ENCODE assay signal across 8 mouse cellular contexts in genomic region chr13:45965594-45966432, GRCm38 (mm10). TPM values are rescaled to one million over a fixed set of nuclear protein-coding genes. Genes with fewer than 3 reads are reported as not detected.
DNase-seq lines count a peak whose midpoint lies in the region; ATAC-seq and TF ChIP-seq lines count a peak whose summit lies in the region.

No protein-coding gene starts in this region.

- H3K4me2 ChIP-seq in neural tube, embryonic 14.5 days (ENCODE audit: low read depth, low read length) = peak overlapping the region; percentile 69

- peak overlapping the region; percentile 67 for H3K4me3 ChIP-seq in left cerebral cortex, adult 2 months
- peak overlapping the region; percentile 67 for H3K4me3 ChIP-seq in lung, adult 2 months (replicated peaks; ENCODE audit: extremely low read depth, low read depth, low read length)
- peak overlapping the region; percentile 77 for H3K4me3 ChIP-seq in neural tube, embryonic 14.5 days (ENCODE audit: low read depth, low read length)

- 0 out of 2 replicates have a peak, but pooled peaks have one; percentile 9 for ATAC-seq in neural tube, embryonic 14.5 days (ENCODE audit: low read depth)
- no peak for ATAC-seq in activated CD4-positive, CD25-positive, alpha-beta regulatory T cell, adult 4 months

- peak overlapping the region; percentile 99 for H3K27ac ChIP-seq in left cerebral cortex, adult 2 months
- H3K27ac ChIP-seq in neural tube, embryonic 14.5 days (ENCODE audit: low read depth, low read length) = no peak overlapping the region

- H3K9me3 ChIP-seq in neural tube, embryonic 14.5 days (ENCODE audit: control insufficient read depth, low read length) = no peaks in the 10 kb centered on the region

- intact Hi-C loops in left cerebral cortex, adult 2 months (cut with DNase I) = loop anchor here (2.0 to 5.0 kb wide), 5 partner anchors 77 to 291 kb away; no protein-coding TSS in a partner anchor

- peak; percentile 10; the same call in 1 of the 2 replicates for TF ChIP-seq CTCF in left cerebral cortex, adult 2 months (IDR thresholded peaks at IDR 0.05)
- no peak for TF ChIP-seq CTCF in lung, adult 2 months (IDR thresholded peaks at IDR 0.05; ENCODE audit: insufficient read depth, low read length)

- H3K4me1 ChIP-seq in lung, adult 2 months (ENCODE audit: control insufficient read depth, insufficient read depth, low read length) = peaks cover 11% of the 10 kb centered on the region
- H3K4me1 ChIP-seq in neural tube, embryonic 14.5 days (ENCODE audit: control insufficient read depth, insufficient read depth, low read length) = peaks cover 16% of the 10 kb centered on the region

- 1% methylated on average over 41 of the region's 41 CpGs for WGBS in lung, adult 2 months
- under 1% methylated on average over 41 of the region's 41 CpGs for WGBS in neural tube, embryonic 14.5 days

- 0 out of 2 replicates have a peak, but pooled peaks cover 3% of the 10 kb centered on the region for H3K27me3 ChIP-seq in neural tube, embryonic 14.5 days (ENCODE audit: control insufficient read depth, insufficient read depth, low read length)

- no peak for TF ChIP-seq POLR2A in lung, adult 2 months (IDR thresholded peaks at IDR 0.05; ENCODE audit: borderline replicate concordance, extremely low read depth, low read depth, low read length)

- peak overlapping the region; percentile 94 for H3K9ac ChIP-seq in neural tube, embryonic 14.5 days (replicated peaks; ENCODE audit: low read depth, low read length)

- no peak for DNase-seq in left cerebral cortex, adult 2 months (ENCODE audit: extremely low spot score in 1 of 2, low spot score in 2 of 2)
- no peak for DNase-seq in left cerebral cortex, adult 11 months (ENCODE audit: low spot score)
- DNase-seq in adipocyte (ENCODE audit: low spot score) = peak; percentile 59
- peak; percentile 68 for DNase-seq in fibroblast of lung, adult 2 months (ENCODE audit: low read depth)
- peak; percentile 71 for DNase-seq in induced T-regulatory cell, adult 2 months (ENCODE audit: low read depth)
- peak; percentile 53 for DNase-seq in lung, adult 2 months

- H3K36me3 ChIP-seq in neural tube, embryonic 14.5 days (ENCODE audit: control insufficient read depth, insufficient read depth, low read length) = no peaks in the 10 kb centered on the region

RNA-seq across cellular contexts. Expression of gene Atxn1, which starts 1.0 kb away (rescaled TPM):
- 100 to 1,000 TPM; 152 to 197 TPM for total RNA-seq in left cerebral cortex, adult 2 months (2021)
- polyA plus RNA-seq in lung, adult 2 months (2012; rRNA removed) = 16.7 and 19.8 TPM in 2 replicates
- 7.5 and 9.4 TPM in 2 replicates for polyA plus RNA-seq in neural tube, embryonic 14.5 days (2014; fragmentation: Nextera tagmentation; extraction: Ambion mirVana)
- 10 to 100 TPM; 28.1 to 32.9 TPM for polyA plus RNA-seq in activated CD4-positive, CD25-positive, alpha-beta regulatory T cell, adult 4 months (2017; shearing (Covaris generic))

Comparison
In these comparisons a context has a peak if more than half of its experiments do, and no peak if none do; other contexts are left out.
1. DNase-seq: peak in adipocyte (single experiment), fibroblast of lung, adult 2 months (single experiment), induced T-regulatory cell, adult 2 months (single experiment) and lung, adult 2 months (single experiment); none in left cerebral cortex, adult 2 months (0 of 2) and left cerebral cortex, adult 11 months (single experiment).
2. Peak in every context shown above with its lines, with median percentiles within 50 percentile points of each other: H3K4me3 ChIP-seq.